Mouse (Mus musculus) neural tube, embryonic 15.5 days (tissue): ENCODE results near the gene Sbf2. TPM values are rescaled to one million over a fixed set of nuclear protein-coding genes. Genes with fewer than 3 reads are reported as not detected.
A peak's percentile ranks its signal among the peaks of the same experiment; 100 is the strongest.

Source experiments
- ATAC-seq: fragments of 200-750 bp; cut with Nextera tagmentation; 2 replicates; pipeline ENCODE4 v1.8.0; 2017; ENCODE audit warnings: mild to moderate bottlenecking, moderate TSS enrichment, moderate library complexity; ENCODE audit not compliant: low FRiP score
- H3K27ac ChIP-seq: fragments of 300-500 bp; sonication (generic); replicated peaks from 2 replicates; pipeline ENCODE4 v1.5.1; 2015; ENCODE audit warnings: mild to moderate bottlenecking, inconsistent platforms
- H3K27me3 ChIP-seq: fragments of 300-500 bp; sonication (generic); replicated peaks from 2 replicates; pipeline ENCODE4 v1.6.1; 2015; ENCODE audit warnings: inconsistent platforms
- H3K36me3 ChIP-seq: fragments of 300-500 bp; sonication (generic); 2 replicates; pipeline ENCODE4 v1.6.1; 2015; ENCODE audit warnings: inconsistent platforms
- H3K4me1 ChIP-seq: fragments of 300-500 bp; sonication (generic); 2 replicates; pipeline ENCODE4 v1.6.1; 2015; ENCODE audit warnings: inconsistent platforms
- H3K4me2 ChIP-seq: fragments of 300-500 bp; sonication (generic); 2 replicates; pipeline ENCODE4 v1.6.1; 2015; ENCODE audit warnings: inconsistent platforms, mild to moderate bottlenecking, moderate library complexity
- H3K4me3 ChIP-seq: fragments of 300-500 bp; sonication (generic); replicated peaks from 2 replicates; pipeline ENCODE4 v1.5.1; 2015; ENCODE audit warnings: mild to moderate bottlenecking, inconsistent platforms
- H3K9ac ChIP-seq: fragments of 300-500 bp; sonication (generic); replicated peaks from 2 replicates; pipeline ENCODE4 v1.6.1; 2015; ENCODE audit warnings: mild to moderate bottlenecking, inconsistent platforms
- H3K9me3 ChIP-seq: fragments of 300-500 bp; sonication (generic); replicated peaks from 2 replicates; pipeline ENCODE4 v1.6.1; 2016; ENCODE audit warnings: inconsistent platforms
- WGBS: fragments of 180-500 bp; shearing (Covaris S2); methylation state at CpG from one replicate; pipeline ENCODE4 v1.1.7; 2015; ENCODE audit warnings: mixed read lengths; 5-methylcytosine and 5-hydroxymethylcytosine counted together
- polyA plus RNA-seq: library from polyadenylated mRNA; unstranded; fragments of >200 nt; fragmentation: Nextera tagmentation; extraction: Ambion mirVana; gene quantifications from 2 replicates; pipeline ENCODE4 v1.2.1, GENCODE M21; 2015

Sbf2 gene
- polyA plus RNA-seq, 1 experiment from 2014 or later, result 51.3 TPM

- Histone ChIP-seq H3K36me3 (peaks cover 77% of the 10 kb centered on the region), H3K4me2 (no peak overlapping the region), H3K27me3 (no peaks in the 10 kb centered on the region), H3K4me1 (no peaks in the 10 kb centered on the region), H3K27ac (no peak overlapping the region), H3K4me3 (no peak overlapping the region), H3K9me3 (no peaks in the 10 kb centered on the region), H3K9ac (no peak overlapping the region)
- 93% methylated on average over 4 of the region's 4 CpGs for WGBS
- no peak for ATAC-seq
These were observed 297.3 kb downstream of the Sbf2 start for GRCm38 (mm10) chr7:110317412-110317811.

- Histone ChIP-seq H3K9me3 (no peaks in the 10 kb centered on the region), H3K27me3 (no peaks in the 10 kb centered on the region), H3K4me3 (no peak overlapping the region), H3K4me1 (no peaks in the 10 kb centered on the region), H3K9ac (no peak overlapping the region), H3K27ac (no peak overlapping the region), H3K4me2 (no peak overlapping the region), H3K36me3 (peaks cover 81% of the 10 kb centered on the region)
- WGBS, result 97% methylated on average over 1 of the region's 1 CpGs
- no peak for ATAC-seq
These were observed 299.4 kb downstream of the Sbf2 start for GRCm38 (mm10) chr7:110315352-110315751.

- H3K27me3 ChIP-seq, result no peaks in the 10 kb centered on the region
- H3K27ac ChIP-seq, result no peak overlapping the region
- no peak overlapping the region for H3K9ac ChIP-seq
- H3K4me1 ChIP-seq, result no peaks in the 10 kb centered on the region
- no peak for ATAC-seq
- H3K4me2 ChIP-seq, result no peak overlapping the region
- WGBS, result 92% methylated on average over 7 of the region's 7 CpGs
- no peaks in the 10 kb centered on the region for H3K9me3 ChIP-seq
- no peak overlapping the region for H3K4me3 ChIP-seq
- peaks cover 86% of the 10 kb centered on the region for H3K36me3 ChIP-seq
These were observed 300.3 kb downstream of the Sbf2 start for GRCm38 (mm10) chr7:110314401-110314890.

- Histone ChIP-seq H3K36me3 (peaks cover 90% of the 10 kb centered on the region), H3K4me2 (no peak overlapping the region), H3K27ac (no peak overlapping the region), H3K9ac (no peak overlapping the region), H3K4me1 (no peaks in the 10 kb centered on the region), H3K9me3 (no peaks in the 10 kb centered on the region), H3K27me3 (no peaks in the 10 kb centered on the region), H3K4me3 (no peak overlapping the region)
- WGBS, result 91% methylated on average over 9 of the region's 9 CpGs
- ATAC-seq, result no peak
These were observed 301.2 kb downstream of the Sbf2 start for GRCm38 (mm10) chr7:110313392-110314055.

GRCm38 (mm10) chr7:110309246-110309645 lies 305.5 kb downstream of the Sbf2 start:
- H3K27ac ChIP-seq, result no peak overlapping the region
- H3K4me3 ChIP-seq, result no peak overlapping the region
- H3K9me3 ChIP-seq, result no peaks in the 10 kb centered on the region
- no peak for ATAC-seq
- H3K4me2 ChIP-seq, result no peak overlapping the region
- H3K4me1 ChIP-seq, result no peaks in the 10 kb centered on the region
- 91% methylated on average over 8 of the region's 8 CpGs for WGBS
- H3K27me3 ChIP-seq, result no peaks in the 10 kb centered on the region
- peaks cover 65% of the 10 kb centered on the region for H3K36me3 ChIP-seq
- H3K9ac ChIP-seq, result no peak overlapping the region

- Histone ChIP-seq H3K27me3 (no peaks in the 10 kb centered on the region), H3K9ac (no peak overlapping the region), H3K4me2 (no peak overlapping the region), H3K9me3 (no peaks in the 10 kb centered on the region), H3K27ac (no peak overlapping the region), H3K36me3 (peaks cover 50% of the 10 kb centered on the region), H3K4me3 (no peak overlapping the region), H3K4me1 (no peaks in the 10 kb centered on the region)
- WGBS, result 86% methylated on average over 11 of the region's 11 CpGs
- no peak for ATAC-seq
These were observed 307.0 kb downstream of the Sbf2 start for GRCm38 (mm10) chr7:110307741-110308140.

GRCm38 (mm10) chr7:110306281-110306680 lies 308.4 kb downstream of the Sbf2 start:
- 81% methylated on average over 5 of the region's 5 CpGs for WGBS
- no peak overlapping the region for H3K9ac ChIP-seq
- H3K4me3 ChIP-seq, result no peak overlapping the region
- no peak overlapping the region for H3K27ac ChIP-seq
- H3K4me1 ChIP-seq, result no peaks in the 10 kb centered on the region
- H3K4me2 ChIP-seq, result no peak overlapping the region
- H3K36me3 ChIP-seq, result peaks cover 36% of the 10 kb centered on the region
- no peak for ATAC-seq
- no peaks in the 10 kb centered on the region for H3K9me3 ChIP-seq
- no peaks in the 10 kb centered on the region for H3K27me3 ChIP-seq

- Histone ChIP-seq H3K4me3 (no peak overlapping the region), H3K27ac (no peak overlapping the region), H3K9me3 (no peaks in the 10 kb centered on the region), H3K9ac (no peak overlapping the region), H3K27me3 (no peaks in the 10 kb centered on the region), H3K36me3 (peaks cover 30% of the 10 kb centered on the region), H3K4me1 (no peaks in the 10 kb centered on the region), H3K4me2 (no peak overlapping the region)
- ATAC-seq, result no peak
- 96% methylated on average over 4 of the region's 4 CpGs for WGBS
These were observed 309.2 kb downstream of the Sbf2 start for GRCm38 (mm10) chr7:110305486-110305885.

- WGBS, result 84% methylated on average over 6 of the region's 6 CpGs
- ATAC-seq, result no peak
- Histone ChIP-seq H3K4me3 (no peak overlapping the region), H3K9me3 (no peaks in the 10 kb centered on the region), H3K27me3 (no peaks in the 10 kb centered on the region), H3K27ac (no peak overlapping the region), H3K36me3 (peaks cover 8% of the 10 kb centered on the region; the same call in 1 of the 2 replicates), H3K4me2 (no peak overlapping the region), H3K4me1 (no peaks in the 10 kb centered on the region), H3K9ac (no peak overlapping the region)
These were observed 311.8 kb downstream of the Sbf2 start for GRCm38 (mm10) chr7:110302886-110303285.

- Histone ChIP-seq H3K4me2 (no peak overlapping the region), H3K4me3 (no peak overlapping the region), H3K9ac (no peak overlapping the region), H3K4me1 (peaks cover 3% of the 10 kb centered on the region; the same call in 1 of the 2 replicates), H3K36me3 (no peaks in the 10 kb centered on the region; the same call in 1 of the 2 replicates), H3K9me3 (no peaks in the 10 kb centered on the region), H3K27ac (no peak overlapping the region), H3K27me3 (no peaks in the 10 kb centered on the region)
- ATAC-seq, result no peak
- 90% methylated on average over 17 of the region's 17 CpGs for WGBS
These were observed 315.8 kb downstream of the Sbf2 start for GRCm38 (mm10) chr7:110298739-110299410.

GRCm38 (mm10) chr7:110298090-110298489 lies 316.6 kb downstream of the Sbf2 start:
- Histone ChIP-seq H3K9me3 (no peaks in the 10 kb centered on the region), H3K27ac (no peak overlapping the region), H3K4me2 (no peak overlapping the region), H3K4me3 (no peak overlapping the region), H3K27me3 (no peaks in the 10 kb centered on the region), H3K4me1 (peaks cover 3% of the 10 kb centered on the region; the same call in 1 of the 2 replicates), H3K36me3 (no peaks in the 10 kb centered on the region), H3K9ac (no peak overlapping the region)
- 92% methylated on average over 7 of the region's 7 CpGs for WGBS
- ATAC-seq, result no peak

GRCm38 (mm10) chr7:110297611-110298010 lies 317.1 kb downstream of the Sbf2 start:
- ATAC-seq, result no peak
- peak overlapping the region; percentile 14; the same call in 1 of the 2 replicates for H3K27ac ChIP-seq
- no peaks in the 10 kb centered on the region for H3K36me3 ChIP-seq
- no peak overlapping the region for H3K4me2 ChIP-seq
- peaks cover 3% of the 10 kb centered on the region; the same call in 1 of the 2 replicates for H3K4me1 ChIP-seq
- no peaks in the 10 kb centered on the region for H3K9me3 ChIP-seq
- WGBS, result 67% methylated on average over 4 of the region's 4 CpGs
- no peak overlapping the region for H3K9ac ChIP-seq
- no peak overlapping the region for H3K4me3 ChIP-seq
- no peaks in the 10 kb centered on the region for H3K27me3 ChIP-seq
